Mouse (Mus musculus) lung, embryonic 16.5 days (tissue): ENCODE measurements around the gene Foxd3. TPM values are rescaled to one million over a fixed set of nuclear protein-coding genes. Genes with fewer than 3 reads are reported as not detected.

Experiments used
- ATAC-seq: fragments of 200-750 bp; cut with Nextera tagmentation; 2 replicates; pipeline ENCODE4 v1.8.0; 2017; ENCODE audit warnings: low read depth, mild to moderate bottlenecking, moderate library complexity
- H3K27ac ChIP-seq: fragments of 300-500 bp; sonication (generic); 2 replicates; pipeline ENCODE4 v1.5.1; 2014; ENCODE audit warnings: mild to moderate bottlenecking, control low read depth, low read length
- H3K27me3 ChIP-seq: fragments of 300-500 bp; sonication (generic); 2 replicates; pipeline ENCODE4 v1.6.1; 2014; ENCODE audit warnings: low read depth, low read length, mixed read lengths; ENCODE audit not compliant: control insufficient read depth, insufficient read depth
- H3K36me3 ChIP-seq: fragments of 300-500 bp; sonication (generic); 2 replicates; pipeline ENCODE4 v1.6.1; 2014; ENCODE audit warnings: low read length; ENCODE audit not compliant: control insufficient read depth, insufficient read depth
- H3K4me1 ChIP-seq: fragments of 300-500 bp; sonication (generic); replicated peaks from 2 replicates; pipeline ENCODE4 v1.6.1; 2014; ENCODE audit warnings: low read length, mixed read lengths; ENCODE audit not compliant: control insufficient read depth, insufficient read depth
- H3K4me2 ChIP-seq: fragments of 300-500 bp; sonication (generic); 2 replicates; pipeline ENCODE4 v1.6.1; 2014; ENCODE audit warnings: low read depth, low read length, control low read depth
- H3K4me3 ChIP-seq: fragments of 300-500 bp; sonication (generic); 2 replicates; pipeline ENCODE4 v1.5.1; 2014; ENCODE audit warnings: mild to moderate bottlenecking, low read length, control low read depth
- H3K9ac ChIP-seq: fragments of 300-500 bp; sonication (generic); 2 replicates; pipeline ENCODE4 v1.6.1; 2014; ENCODE audit warnings: low read length, control low read depth
- H3K9me3 ChIP-seq: fragments of 300-500 bp; sonication (generic); 2 replicates; pipeline ENCODE4 v1.6.1; 2016; ENCODE audit warnings: low read length; ENCODE audit not compliant: control insufficient read depth
- WGBS: fragments of 180-500 bp; shearing (Covaris S2); extraction: QIAGEN DNeasy Blood & Tissue Kit; methylation state at CpG from one replicate; pipeline ENCODE4 v1.1.7; 2014; 5-methylcytosine and 5-hydroxymethylcytosine counted together
- microRNA-seq: library from miRNA; unstranded; fragments of <30 nt; microRNA quantifications from one replicate; pipeline ENCODE4, GENCODE M21; 2016
- polyA plus RNA-seq: library from polyadenylated mRNA; unstranded; fragments of >200 nt; fragmentation: Nextera tagmentation; extraction: Ambion mirVana; gene quantifications from 2 replicates; pipeline ENCODE4 v1.2.1, GENCODE M21; 2015

Foxd3 gene
- polyA plus RNA-seq, 1 experiment from 2014 or later = 0.13 TPM

- ATAC-seq = no peak
- Histone ChIP-seq H3K4me1 (no peaks in the 10 kb centered on the region), H3K27ac (no peak overlapping the region), H3K36me3 (no peaks in the 10 kb centered on the region), H3K4me3 (no peak overlapping the region), H3K9ac (no peak overlapping the region), H3K27me3 (peaks cover 57% of the 10 kb centered on the region), H3K4me2 (no peak overlapping the region), H3K9me3 (no peaks in the 10 kb centered on the region)
- 4% methylated on average over 34 of the region's 34 CpGs for WGBS
Observed at GRCm38 (mm10) chr4:99662841-99663567, 6.9 kb downstream of the Foxd3 start.

DNA sequence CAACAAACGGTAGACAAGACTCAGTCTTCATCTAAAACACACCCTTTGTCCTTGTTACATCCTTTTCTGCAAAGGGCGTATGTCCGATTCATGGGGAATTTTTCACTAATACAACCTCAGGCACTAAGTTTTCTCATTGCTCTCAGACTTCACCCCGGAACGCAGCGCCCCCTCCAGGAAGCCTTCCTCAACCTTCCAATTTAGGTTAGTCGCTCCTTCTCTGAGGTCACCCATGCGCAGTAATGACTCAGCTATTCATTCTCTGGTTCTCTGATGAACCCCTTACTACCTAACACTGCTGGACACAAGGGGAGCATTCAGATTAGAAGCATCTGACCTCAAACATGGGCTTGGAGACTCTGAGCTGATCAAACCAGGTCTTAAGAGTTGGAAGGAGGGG lies 7.6 kb downstream of the Foxd3 start:
- Histone ChIP-seq H3K36me3 (no peaks in the 10 kb centered on the region), H3K9me3 (no peaks in the 10 kb centered on the region)
- WGBS = 16% methylated on average over 8 of the region's 8 CpGs

GRCm38 (mm10) chr4:99670203-99670851 lies 14.2 kb downstream of the Foxd3 start:
- WGBS = 69% methylated on average over 7 of the region's 7 CpGs
- peak; percentile 65; the same call in 1 of the 2 replicates for ATAC-seq
- Histone ChIP-seq H3K4me3 (no peak overlapping the region), H3K9me3 (no peaks in the 10 kb centered on the region), H3K9ac (no peak overlapping the region), H3K27ac (no peak overlapping the region), H3K4me1 (no peaks in the 10 kb centered on the region), H3K36me3 (no peaks in the 10 kb centered on the region), H3K4me2 (no peak overlapping the region), H3K27me3 (peaks cover 1% of the 10 kb centered on the region; the same call in 1 of the 2 replicates)

More for the DNA sequence above, 7.6 kb downstream of the Foxd3 start:
- no peak overlapping the region for H3K4me2 ChIP-seq
- H3K4me1 ChIP-seq = no peaks in the 10 kb centered on the region
- no peak overlapping the region for H3K9ac ChIP-seq
- ATAC-seq = no peak
- H3K4me3 ChIP-seq = no peak overlapping the region
- peaks cover 54% of the 10 kb centered on the region for H3K27me3 ChIP-seq
- H3K27ac ChIP-seq = no peak overlapping the region

DNA sequence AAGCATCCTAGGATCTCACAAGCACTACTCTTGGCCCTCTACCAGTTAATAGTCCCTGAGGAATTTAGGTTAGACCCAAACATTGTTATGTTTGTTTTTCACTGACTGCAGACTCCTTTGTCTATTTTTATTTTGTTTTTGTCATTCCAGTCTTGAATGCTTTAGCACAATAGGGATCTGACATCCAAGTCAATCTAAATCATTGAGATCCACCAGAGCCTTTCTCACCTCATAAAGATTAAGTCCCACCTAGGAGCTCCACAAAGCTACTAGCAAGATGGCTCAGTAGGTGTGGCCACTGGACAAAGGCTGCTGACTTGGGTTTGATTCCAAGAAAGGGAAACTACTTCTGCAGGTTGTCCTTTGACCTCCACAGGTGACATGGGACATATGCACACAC lies 19.1 kb downstream of the Foxd3 start:
- Histone ChIP-seq H3K4me1 (no peaks in the 10 kb centered on the region), H3K9ac (no peak overlapping the region), H3K27ac (no peak overlapping the region), H3K4me3 (no peak overlapping the region), H3K27me3 (no peaks in the 10 kb centered on the region), H3K36me3 (no peaks in the 10 kb centered on the region), H3K9me3 (no peaks in the 10 kb centered on the region), H3K4me2 (no peak overlapping the region)
- no peak for ATAC-seq

DNA sequence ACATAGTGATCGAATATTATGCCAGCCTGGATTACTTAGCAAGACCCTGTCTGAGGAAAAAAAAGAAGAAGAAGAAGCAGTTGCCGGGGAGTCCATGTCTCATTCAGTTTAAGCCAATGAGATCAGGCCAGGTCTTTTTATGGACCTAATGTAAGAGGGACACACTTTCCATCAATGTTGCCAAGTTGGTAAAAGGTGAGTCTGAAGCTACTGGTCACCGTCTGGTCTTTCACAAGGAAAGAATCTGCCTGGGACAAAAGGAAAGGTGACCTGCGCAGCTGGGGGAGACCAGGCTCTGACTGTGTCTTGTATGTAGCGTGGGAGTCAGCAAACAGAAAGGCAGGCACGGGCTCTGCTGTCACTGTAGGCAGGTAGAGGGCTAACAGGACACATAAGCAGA lies 27.8 kb downstream of the Foxd3 start:
- no peak overlapping the region for H3K9ac ChIP-seq
- no peak for ATAC-seq
- no peaks in the 10 kb centered on the region; the same call in 1 of the 2 replicates for H3K27me3 ChIP-seq
- no peak overlapping the region for H3K4me3 ChIP-seq
- H3K27ac ChIP-seq = no peak overlapping the region
- no peaks in the 10 kb centered on the region for H3K9me3 ChIP-seq
- H3K4me2 ChIP-seq = no peak overlapping the region
- WGBS = 72% methylated on average over 6 of the region's 6 CpGs
- no peaks in the 10 kb centered on the region for H3K36me3 ChIP-seq
- no peaks in the 10 kb centered on the region for H3K4me1 ChIP-seq

DNA sequence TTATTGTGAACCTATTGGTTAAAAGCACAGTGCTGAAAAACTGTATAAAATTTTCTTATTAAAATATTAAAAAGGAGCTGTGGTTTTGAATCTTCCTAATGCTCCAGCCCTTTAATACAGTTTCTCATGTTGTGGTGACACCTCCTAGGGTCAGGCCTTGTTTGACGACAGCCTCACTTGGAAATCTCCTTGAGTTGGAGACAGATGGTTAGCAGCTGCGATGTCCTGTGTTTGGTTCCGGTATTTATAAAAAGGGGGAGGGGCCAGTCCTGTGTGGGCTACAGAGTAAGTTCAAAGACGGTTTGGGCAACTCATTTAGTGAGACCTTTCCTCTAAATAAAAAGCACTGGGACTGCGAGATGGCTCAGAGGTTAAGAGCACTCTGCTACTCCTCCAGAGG lies 30.2 kb downstream of the Foxd3 start:
- Histone ChIP-seq H3K27me3 (no peaks in the 10 kb centered on the region; the same call in 1 of the 2 replicates), H3K9ac (no peak overlapping the region), H3K9me3 (no peaks in the 10 kb centered on the region), H3K36me3 (no peaks in the 10 kb centered on the region), H3K27ac (no peak overlapping the region), H3K4me2 (no peak overlapping the region), H3K4me1 (no peaks in the 10 kb centered on the region), H3K4me3 (no peak overlapping the region)
- no peak for ATAC-seq
- 26% methylated on average over 5 of the region's 5 CpGs for WGBS

Small RNA genes lying within 50 kb of the gene (microRNA-seq; reads per million reads assigned to microRNA genes)
- not detected for gene Gm23366

Other genes starting within 250 kb of the Foxd3 start
- gene Alg6, start 59.4 kb downstream of the Foxd3 start, polyA plus RNA-seq = 20.1 and 21.2 TPM in 2 replicates
- gene Efcab7, start 172.9 kb downstream of the Foxd3 start, polyA plus RNA-seq = 21.4 and 22.7 TPM in 2 replicates